Mouse (Mus musculus): Measurements from ENCODE around the gene Efcab6. TPM values are rescaled to one million over a fixed set of nuclear protein-coding genes. Genes with fewer than 3 reads are reported as not detected.

Efcab6 gene
- polyA plus RNA-seq, 2 experiments: not detected

DNA sequence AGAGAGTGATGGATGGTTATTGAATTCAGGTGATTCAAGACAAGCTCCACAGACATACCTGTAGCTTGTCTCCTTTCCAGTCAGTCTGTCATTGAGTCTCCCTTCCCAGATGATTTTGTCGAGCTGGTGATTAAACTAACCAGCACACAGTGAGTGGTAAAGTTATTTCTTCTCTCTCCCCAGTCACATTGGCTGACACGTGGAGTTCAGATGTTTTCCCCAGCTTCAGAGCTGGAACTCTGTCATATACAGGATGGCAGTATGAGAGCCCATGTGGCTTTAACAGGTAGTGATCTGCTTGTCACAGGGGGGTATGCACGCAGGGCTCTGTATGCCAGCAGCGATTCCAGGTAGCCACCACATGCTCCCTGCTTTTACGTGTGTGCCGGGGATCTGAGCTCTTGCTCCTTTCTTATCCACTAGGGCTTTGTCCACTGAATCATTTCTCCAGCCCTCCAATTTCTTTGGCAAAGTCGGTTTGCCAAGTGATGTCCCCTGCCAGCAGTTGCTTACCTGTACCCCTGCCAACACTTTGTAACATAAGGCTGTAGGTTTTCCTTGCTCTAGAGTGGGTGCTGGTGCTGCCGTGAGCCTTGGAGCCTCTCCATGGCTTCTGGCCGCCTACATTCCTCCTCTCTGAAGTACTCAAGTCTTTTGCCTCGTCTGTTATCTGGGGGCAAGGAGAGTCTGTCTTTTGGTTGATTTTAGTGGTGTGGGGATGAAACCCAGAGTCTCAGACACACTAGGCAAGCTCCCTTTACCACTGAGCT is 224.0 kb downstream of the Efcab6 start:
- Histone ChIP-seq H3K36me3 (replicated peaks; ENCODE audit: control insufficient read depth, insufficient read depth, low read depth) (no peaks in the 10 kb centered on the region), H3K9ac (replicated peaks) (no peak overlapping the region), H3K27me3 (ENCODE audit: control insufficient read depth, insufficient read depth, low read length) (no peaks in the 10 kb centered on the region), H3K4me2 (ENCODE audit: low read depth) (no peak overlapping the region), H3K9me3 (ENCODE audit: control insufficient read depth, low read length) (no peaks in the 10 kb centered on the region), H3K4me3 (ENCODE audit: insufficient read depth in 1 of 2, low read depth in 2 of 2, low read length in 2 of 2) (no peak overlapping the region), H3K4me1 (replicated peaks; ENCODE audit: control insufficient read depth in 2 of 2, insufficient read depth in 2 of 2, low read length in 1 of 2) (no peaks in the 10 kb centered on the region), H3K27ac (no peak overlapping the region)
- TF ChIP-seq EP300 (IDR thresholded peaks at IDR 0.05; ENCODE audit: low read depth) (no peak), CTCF (IDR thresholded peaks at IDR 0.05; ENCODE audit: low read depth) (no peak)
- 54% methylated on average over 10 of the region's 10 CpGs for WGBS (ENCODE audit: insufficient replicate concordance)
- ATAC-seq (ENCODE audit: insufficient read depth) (no peak), DNase-seq (ENCODE audit: low read depth in 3 of 3, low spot score in 3 of 3) (no peak)

DNA sequence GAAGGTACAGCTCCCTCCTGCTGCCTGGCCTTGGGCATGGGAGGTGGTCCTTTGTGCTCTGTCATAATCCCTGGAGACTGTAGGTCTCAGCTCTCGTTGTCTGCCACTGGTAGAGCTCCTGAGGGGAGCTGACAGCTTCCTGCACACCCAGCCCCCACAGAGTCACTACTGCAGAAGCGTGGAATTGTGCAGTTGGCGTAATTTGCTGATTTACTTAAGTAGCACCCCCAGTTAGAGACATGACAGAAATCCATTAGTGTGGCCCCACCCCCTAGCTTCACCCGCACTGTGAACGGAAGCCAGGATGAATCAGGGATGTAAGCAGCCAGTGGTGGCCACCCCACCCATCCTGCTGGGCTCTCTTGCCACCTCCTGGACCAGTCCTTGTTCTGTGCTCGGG is 232.9 kb downstream of the Efcab6 start:
- ATAC-seq (ENCODE audit: insufficient read depth): no peak
- 56% methylated on average over 6 of the region's 6 CpGs for WGBS (ENCODE audit: insufficient replicate concordance)

DNA sequence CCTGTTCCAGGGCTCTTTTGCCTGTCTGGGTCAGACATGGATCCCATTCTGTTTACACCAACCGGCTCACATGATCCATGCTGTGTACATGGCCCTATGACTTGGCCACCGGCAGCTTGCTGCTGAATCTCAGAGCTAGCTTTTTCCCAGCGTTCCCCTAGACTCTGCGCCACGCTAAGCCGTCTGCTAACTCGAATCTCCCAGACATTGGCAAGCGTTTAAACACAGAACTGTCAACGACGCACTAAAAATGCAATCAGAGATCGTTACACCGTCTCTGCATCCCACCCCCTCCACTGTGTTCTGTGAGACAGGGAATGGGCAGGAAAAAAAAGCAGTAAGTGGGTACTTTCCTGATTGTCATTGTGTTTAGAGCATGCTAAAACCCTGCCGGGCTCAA is 236.0 kb downstream of the Efcab6 start:
- Histone ChIP-seq H3K36me3 (replicated peaks; ENCODE audit: control insufficient read depth, insufficient read depth, low read depth) (no peaks in the 10 kb centered on the region), H3K27me3 (ENCODE audit: control insufficient read depth, insufficient read depth, low read length) (no peaks in the 10 kb centered on the region), H3K9ac (replicated peaks) (no peak overlapping the region), H3K4me3 (ENCODE audit: insufficient read depth in 1 of 2, low read depth in 2 of 2, low read length in 2 of 2) (no peak overlapping the region), H3K4me1 (replicated peaks; ENCODE audit: control insufficient read depth in 2 of 2, insufficient read depth in 2 of 2, low read length in 1 of 2) (no peaks in the 10 kb centered on the region), H3K9me3 (ENCODE audit: control insufficient read depth, low read length) (no peaks in the 10 kb centered on the region), H3K27ac (no peak overlapping the region), H3K4me2 (ENCODE audit: low read depth) (no peak overlapping the region)
- ATAC-seq (ENCODE audit: insufficient read depth): no peak
- no peak for DNase-seq (ENCODE audit: low read depth in 3 of 3, low spot score in 3 of 3)
- TF ChIP-seq EP300 (IDR thresholded peaks at IDR 0.05; ENCODE audit: low read depth): no peak
- 69% methylated on average over 13 of the region's 13 CpGs for WGBS (ENCODE audit: insufficient replicate concordance)

More for the DNA sequence above, 232.9 kb downstream of the Efcab6 start:
- Histone ChIP-seq H3K27ac (no peak overlapping the region), H3K27me3 (ENCODE audit: control insufficient read depth, insufficient read depth, low read length) (no peaks in the 10 kb centered on the region), H3K9me3 (ENCODE audit: control insufficient read depth, low read length) (no peaks in the 10 kb centered on the region), H3K4me2 (ENCODE audit: low read depth) (no peak overlapping the region), H3K4me3 (ENCODE audit: insufficient read depth in 1 of 2, low read depth in 2 of 2, low read length in 2 of 2) (no peak overlapping the region), H3K4me1 (replicated peaks; ENCODE audit: control insufficient read depth in 2 of 2, insufficient read depth in 2 of 2, low read length in 1 of 2) (no peaks in the 10 kb centered on the region), H3K9ac (replicated peaks) (no peak overlapping the region), H3K36me3 (replicated peaks; ENCODE audit: control insufficient read depth, insufficient read depth, low read depth) (no peaks in the 10 kb centered on the region)
- no peak for DNase-seq (ENCODE audit: low read depth in 3 of 3, low spot score in 3 of 3)
- TF ChIP-seq CTCF (IDR thresholded peaks at IDR 0.05; ENCODE audit: low read depth): no peak
- TF ChIP-seq EP300 (IDR thresholded peaks at IDR 0.05; ENCODE audit: low read depth): no peak

DNA sequence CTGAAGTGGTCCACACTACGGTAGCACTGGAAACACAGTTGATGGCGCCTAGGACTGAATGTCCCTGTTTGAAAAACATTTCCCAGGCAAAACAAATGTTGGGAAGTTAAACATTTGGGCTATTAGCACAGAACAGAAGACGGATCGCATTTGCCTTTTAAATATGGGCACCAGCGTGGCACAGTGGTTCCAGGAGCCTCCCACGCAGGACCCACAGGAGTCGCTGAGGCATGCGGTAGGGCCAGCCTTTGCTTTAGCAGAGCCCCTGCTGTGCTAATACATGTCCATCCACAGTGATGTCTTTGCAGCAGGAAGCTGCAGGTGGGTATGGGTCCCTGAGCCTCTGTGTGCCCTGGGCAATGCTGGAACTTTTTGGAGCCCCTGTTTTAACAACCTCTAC is 237.2 kb downstream of the Efcab6 start:
- H3K4me2 ChIP-seq (ENCODE audit: low read depth): no peak overlapping the region
- no peak overlapping the region for H3K27ac ChIP-seq
- H3K9me3 ChIP-seq (ENCODE audit: control insufficient read depth, low read length): no peaks in the 10 kb centered on the region
- H3K27me3 ChIP-seq (ENCODE audit: control insufficient read depth, insufficient read depth, low read length): no peaks in the 10 kb centered on the region
- H3K9ac ChIP-seq (replicated peaks): no peak overlapping the region
- no peaks in the 10 kb centered on the region for H3K36me3 ChIP-seq (replicated peaks; ENCODE audit: control insufficient read depth, insufficient read depth, low read depth)
- DNase-seq (ENCODE audit: low read depth in 3 of 3, low spot score in 3 of 3): no peak
- H3K4me3 ChIP-seq (ENCODE audit: insufficient read depth in 1 of 2, low read depth in 2 of 2, low read length in 2 of 2): no peak overlapping the region
- 63% methylated on average over 8 of the region's 8 CpGs for WGBS (ENCODE audit: insufficient replicate concordance)
- no peaks in the 10 kb centered on the region for H3K4me1 ChIP-seq (replicated peaks; ENCODE audit: control insufficient read depth in 2 of 2, insufficient read depth in 2 of 2, low read length in 1 of 2)
- ATAC-seq (ENCODE audit: insufficient read depth): no peak
- TF ChIP-seq CTCF (IDR thresholded peaks at IDR 0.05; ENCODE audit: low read depth): no peak
- no peak for TF ChIP-seq EP300 (IDR thresholded peaks at IDR 0.05; ENCODE audit: low read depth)

Other genes starting within 250 kb of the Efcab6 start
- 0.06 and 0.16 TPM in 2 replicates for gene Sult4a1, start 40.4 kb upstream of the Efcab6 start, polyA plus RNA-seq (2012; rRNA removed)
- not detected in 2 replicates for gene Sult4a1, start 40.4 kb upstream of the Efcab6 start, polyA plus RNA-seq (2014; fragmentation: Nextera tagmentation; extraction: Ambion mirVana)
- 0.02 TPM in 2 replicates for gene Pnpla5, start 57.8 kb upstream of the Efcab6 start, polyA plus RNA-seq (2012; rRNA removed)
- not detected in 2 replicates for gene Pnpla5, start 57.8 kb upstream of the Efcab6 start, polyA plus RNA-seq (2014; fragmentation: Nextera tagmentation; extraction: Ambion mirVana)
- 4.0 TPM in 2 replicates for gene Pnpla3, start 102.5 kb upstream of the Efcab6 start, polyA plus RNA-seq (2012; rRNA removed)
- gene Pnpla3, start 102.5 kb upstream of the Efcab6 start, polyA plus RNA-seq (2014; fragmentation: Nextera tagmentation; extraction: Ambion mirVana): 0.66 and 0.72 TPM in 2 replicates
- 7.5 and 12.3 TPM in 2 replicates for gene Samm50, start 126.9 kb upstream of the Efcab6 start, polyA plus RNA-seq (2012; rRNA removed)
- gene Samm50, start 126.9 kb upstream of the Efcab6 start, polyA plus RNA-seq (2014; fragmentation: Nextera tagmentation; extraction: Ambion mirVana): 49.3 and 51.8 TPM in 2 replicates
- gene Parvb, start 166.7 kb upstream of the Efcab6 start, polyA plus RNA-seq (2012; rRNA removed): 21.6 and 22.6 TPM in 2 replicates
- gene Parvb, start 166.7 kb upstream of the Efcab6 start, polyA plus RNA-seq (2014; fragmentation: Nextera tagmentation; extraction: Ambion mirVana): 7.3 and 11.4 TPM in 2 replicates